Mouse (Mus musculus) liver, embryonic 14.5 days (tissue): ENCODE results near the gene Pcdh18. TPM values are rescaled to one million over a fixed set of nuclear protein-coding genes. Genes with fewer than 3 reads are reported as not detected.

Experiments used
- ATAC-seq: fragments of 200-750 bp; cut with Nextera tagmentation; 2 replicates; pipeline ENCODE4 v1.8.0; 2017; ENCODE audit warnings: moderate number of reproducible peaks, mild to moderate bottlenecking, moderate library complexity; ENCODE audit not compliant: insufficient read depth
- DNase-seq, 3 experiments: peaks; one replicate each; pipeline ENCODE4 v3.0.0-alpha.2; 2012 to 2013; ENCODE audit warnings: low read depth in 3 of 3, low spot score in 3 of 3
- H3K27ac ChIP-seq: fragments of 300-500 bp; sonication (generic); 2 replicates; pipeline ENCODE4 v1.5.1; 2014; ENCODE audit warnings: moderate library complexity, mild to moderate bottlenecking, control low read depth, inconsistent platforms
- H3K27me3 ChIP-seq: fragments of 300-500 bp; sonication (generic); 2 replicates; pipeline ENCODE4 v1.6.1; 2014; ENCODE audit warnings: mild to moderate bottlenecking, low read length, moderate library complexity; ENCODE audit not compliant: control insufficient read depth, insufficient read depth
- H3K36me3 ChIP-seq: fragments of 300-500 bp; sonication (generic); replicated peaks from 2 replicates; pipeline ENCODE4 v1.6.1; 2014; ENCODE audit warnings: low read depth; ENCODE audit not compliant: control insufficient read depth, insufficient read depth
- H3K4me1 ChIP-seq, 2 experiments: fragments of 200-500 bp in 1 of 2; fragments of 300-500 bp in 1 of 2; sonication (generic) in 1 of 2; replicated peaks; 2 replicates each; pipeline ENCODE4 v1.6.1; 2012 to 2014; ENCODE audit warnings: antibody characterized with exemption in 1 of 2, inconsistent platforms in 1 of 2, low read length in 1 of 2; ENCODE audit not compliant: control insufficient read depth in 2 of 2, insufficient read depth in 2 of 2
- H3K4me2 ChIP-seq: fragments of 300-500 bp; sonication (generic); 2 replicates; pipeline ENCODE4 v1.6.1; 2014; ENCODE audit warnings: low read depth, mild to moderate bottlenecking, control low read depth, moderate library complexity
- H3K4me3 ChIP-seq, 2 experiments: fragments of 200-500 bp in 1 of 2; fragments of 300-500 bp in 1 of 2; sonication (generic) in 1 of 2; 2 replicates each; pipeline ENCODE4 v1.5.1; 2012 to 2014; ENCODE audit warnings: low read depth in 2 of 2, low read length in 2 of 2, mild to moderate bottlenecking in 2 of 2, control low read depth in 1 of 2, inconsistent platforms in 1 of 2, moderate library complexity in 1 of 2; ENCODE audit not compliant: insufficient read depth in 1 of 2
- H3K9ac ChIP-seq: fragments of 300-500 bp; sonication (generic); replicated peaks from 2 replicates; pipeline ENCODE4 v1.6.1; 2014; ENCODE audit warnings: mild to moderate bottlenecking, control low read depth, moderate library complexity
- H3K9me3 ChIP-seq: fragments of 300-500 bp; sonication (generic); 2 replicates; pipeline ENCODE4 v1.6.1; 2016; ENCODE audit warnings: low read length, mixed read lengths; ENCODE audit not compliant: control insufficient read depth
- CTCF ChIP-seq: IDR thresholded peaks from 2 replicates; pipeline ENCODE4 v1.5.1; 2016; ENCODE audit warnings: antibody characterized with exemption, low read depth, control low read depth
- EP300 ChIP-seq: IDR thresholded peaks from 2 replicates; pipeline ENCODE4 v1.6.1; 2016; ENCODE audit warnings: antibody characterized with exemption, low read depth
- WGBS: fragments of 180-500 bp; shearing (Covaris S2); extraction: QIAGEN DNeasy Blood & Tissue Kit; methylation state at CpG from one replicate; pipeline ENCODE4 v1.1.7; 2014; ENCODE audit not compliant: insufficient replicate concordance; 5-methylcytosine and 5-hydroxymethylcytosine counted together
- polyA plus RNA-seq, 2 experiments: library from polyadenylated mRNA; depleted of rRNA in 1 of 2; stranded (reverse) in 1 of 2; unstranded in 1 of 2; fragments of >200 nt; fragmentation: Nextera tagmentation in 1 of 2; extraction: Ambion mirVana in 1 of 2; gene quantifications; 2 replicates each; pipeline versions ENCODE4 v1.2.1 to v1.2.3; 2012 to 2014

Gene Pcdh18
- polyA plus RNA-seq, 2 experiments: 0.99 to 1.2 TPM

DNA sequence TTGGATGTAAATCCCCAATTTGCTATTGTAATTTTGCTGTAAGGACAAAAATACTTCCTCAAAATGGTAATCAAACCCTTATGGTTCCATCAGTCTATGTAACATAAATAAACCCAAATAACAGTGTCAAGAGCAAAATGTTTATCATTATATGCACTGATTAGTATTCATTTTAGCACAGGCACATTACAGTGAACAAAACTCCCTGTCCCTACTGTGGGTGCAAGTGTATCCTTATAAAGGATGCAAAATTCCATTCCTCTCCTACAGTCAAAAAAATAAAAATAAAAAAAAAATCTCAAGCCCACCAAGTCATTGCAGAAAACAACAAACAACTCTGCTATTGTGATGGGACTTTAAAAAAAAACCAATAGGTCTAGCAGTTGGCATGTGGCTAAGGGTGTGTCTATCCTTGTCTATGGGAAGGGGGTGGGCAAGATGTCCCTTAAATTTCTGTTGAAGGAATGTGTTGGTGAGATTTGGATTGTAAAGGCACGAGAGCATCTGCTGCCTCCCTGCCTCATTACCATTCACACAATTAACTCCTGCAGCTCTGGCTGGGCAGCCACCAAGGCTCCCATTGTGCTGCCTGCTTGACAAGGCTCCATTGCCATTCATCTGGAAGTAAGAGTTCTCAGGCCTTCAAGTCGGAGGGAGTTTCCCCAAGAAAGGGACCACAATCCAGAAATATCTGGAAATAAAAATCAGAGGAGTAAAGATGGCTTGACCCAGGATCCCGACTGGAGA lies 12.0 kb upstream of the Pcdh18 start:
- Histone ChIP-seq H3K9me3 (no peaks in the 10 kb centered on the region), H3K27me3 (no peaks in the 10 kb centered on the region), H3K4me3 (no peak overlapping the region), H3K4me1 (no peaks in the 10 kb centered on the region), H3K9ac (no peak overlapping the region), H3K36me3 (no peaks in the 10 kb centered on the region), H3K4me2 (no peak overlapping the region), H3K27ac (no peak overlapping the region)
- TF ChIP-seq EP300 (no peak), CTCF (no peak)
- no peak for ATAC-seq
- 34% methylated on average over 3 of the region's 3 CpGs for WGBS
- DNase-seq: no peak

GRCm38 (mm10) chr3:49762711-49763110 lies 5.6 kb upstream of the Pcdh18 start:
- Histone ChIP-seq H3K36me3 (no peaks in the 10 kb centered on the region), H3K4me1 (no peaks in the 10 kb centered on the region), H3K27me3 (peaks cover under 1% of the 10 kb centered on the region; the same call in 1 of the 2 replicates), H3K27ac (no peak overlapping the region), H3K4me3 (no peak overlapping the region), H3K4me2 (no peak overlapping the region), H3K9ac (no peak overlapping the region), H3K9me3 (no peaks in the 10 kb centered on the region)
- WGBS: 63% methylated on average over 5 of the region's 5 CpGs
- no peak for ATAC-seq
- TF ChIP-seq EP300: no peak
- TF ChIP-seq CTCF: no peak
- no peak for DNase-seq

DNA sequence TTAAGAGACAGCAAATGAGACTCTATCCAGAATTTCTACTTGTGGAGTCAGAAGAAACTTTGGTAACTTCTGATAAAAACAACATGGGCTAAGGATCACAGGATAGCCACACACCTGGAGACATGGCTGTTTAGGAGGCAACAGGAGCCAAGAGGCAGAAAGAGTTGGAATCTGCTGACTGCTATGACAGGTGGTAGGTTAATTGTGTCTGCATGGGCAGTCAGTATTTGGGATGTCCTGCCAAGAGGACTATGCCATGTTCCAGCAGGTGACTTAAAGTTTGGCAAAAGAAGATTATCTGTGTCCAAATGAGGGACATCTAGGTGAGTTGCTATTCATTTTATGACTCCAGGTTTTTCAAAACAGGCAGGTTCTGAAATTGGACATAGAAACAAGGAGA lies 4.8 kb upstream of the Pcdh18 start:
- H3K36me3 ChIP-seq: no peaks in the 10 kb centered on the region
- H3K27ac ChIP-seq: no peak overlapping the region
- no peak overlapping the region for H3K9ac ChIP-seq
- H3K4me3 ChIP-seq: no peak overlapping the region
- no peak for ATAC-seq
- H3K9me3 ChIP-seq: no peaks in the 10 kb centered on the region
- no peak overlapping the region for H3K4me2 ChIP-seq
- peaks cover 8% of the 10 kb centered on the region for H3K27me3 ChIP-seq
- TF ChIP-seq CTCF (no peak), EP300 (no peak)
- no peak for DNase-seq
- H3K4me1 ChIP-seq: no peaks in the 10 kb centered on the region

GRCm38 (mm10) chr3:49757626-49758019 lies 498 bp upstream of the Pcdh18 start:
- peak overlapping the region; percentile 40 for H3K4me2 ChIP-seq
- H3K4me3 ChIP-seq: peak overlapping the region; percentile 38 to 46; a peak in 3 of 4 replicates
- no peaks in the 10 kb centered on the region for H3K36me3 ChIP-seq
- DNase-seq (no peak), ATAC-seq (no peak)
- peaks cover 22% of the 10 kb centered on the region for H3K27me3 ChIP-seq
- no peak for TF ChIP-seq CTCF
- no peak for TF ChIP-seq EP300
- no peaks in the 10 kb centered on the region for H3K9me3 ChIP-seq
- no peaks in the 10 kb centered on the region for H3K4me1 ChIP-seq
- WGBS: 1% methylated on average over 6 of the region's 6 CpGs
- no peak overlapping the region for H3K9ac ChIP-seq
- H3K27ac ChIP-seq: no peak overlapping the region

- Histone ChIP-seq H3K36me3 (no peaks in the 10 kb centered on the region), H3K4me2 (peak overlapping the region; percentile 40), H3K9me3 (no peaks in the 10 kb centered on the region), H3K27me3 (peaks cover 22% of the 10 kb centered on the region), H3K4me3 (peak overlapping the region; percentile 38 to 46), H3K9ac (no peak overlapping the region), H3K27ac (no peak overlapping the region), H3K4me1 (no peaks in the 10 kb centered on the region)
- 4% methylated on average over 36 of the region's 36 CpGs for WGBS
- no peak for DNase-seq
- TF ChIP-seq EP300 (no peak), CTCF (no peak)
- no peak for ATAC-seq
Observed at GRCm38 (mm10) chr3:49755986-49756845, 909 bp downstream of the Pcdh18 start.
